Mouse (Mus musculus): ENCODE data around the gene Apopt1.
"Not testable (repeated sequence)": the region's sequence is repeated elsewhere in the genome, so short reads cannot be mapped to it uniquely, and the experiment has no call there.

Gene Apopt1

GRCm38 (mm10) chr12:111712476-111712875 is 585 bp upstream of the Apopt1 start:
- no peak for DNase-seq

- DNase-seq = not testable (repeated sequence)
Observed at GRCm38 (mm10) chr12:111713880-111714279, 819 bp downstream of the Apopt1 start.

DNA sequence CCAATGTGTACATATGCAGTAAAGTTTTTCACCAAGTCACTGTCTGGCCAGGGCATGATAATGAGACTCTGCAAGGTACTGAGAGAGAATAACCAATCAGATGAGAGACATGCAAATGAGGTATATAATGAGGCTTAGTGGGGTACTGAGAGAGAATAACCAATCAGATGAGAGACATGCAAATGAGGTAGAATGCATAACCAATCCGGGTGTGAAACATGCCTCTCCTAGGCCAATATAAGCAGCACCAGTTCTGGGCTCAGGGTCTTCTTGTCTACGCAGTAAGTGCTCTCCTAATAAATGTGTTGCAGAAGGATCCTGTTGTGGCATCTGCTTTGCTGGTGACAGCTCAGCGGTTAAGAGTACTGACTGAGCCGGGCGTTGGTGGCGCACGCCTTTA is 3.4 kb downstream of the Apopt1 start:
- DNase-seq = no peak

GRCm38 (mm10) chr12:111718656-111719055 is 5.6 kb downstream of the Apopt1 start:
- no peak for DNase-seq

GRCm38 (mm10) chr12:111720222-111720621 is 7.2 kb downstream of the Apopt1 start:
- no peak for DNase-seq

GRCm38 (mm10) chr12:111722654-111723053 is 9.6 kb downstream of the Apopt1 start:
- peak; percentile 34 for DNase-seq

- no peak for DNase-seq
Observed at GRCm38 (mm10) chr12:111724638-111725337, 11.7 kb downstream of the Apopt1 start.

- DNase-seq = no peak
Observed at GRCm38 (mm10) chr12:111725338-111726121, 12.5 kb downstream of the Apopt1 start.

- DNase-seq = no peak
Observed at GRCm38 (mm10) chr12:111726122-111726463, 13.0 kb downstream of the Apopt1 start.

GRCm38 (mm10) chr12:111727956-111728355 is 14.9 kb downstream of the Apopt1 start:
- no peak for DNase-seq

GRCm38 (mm10) chr12:111731822-111732807 is 19.1 kb downstream of the Apopt1 start:
- peak; percentile 87 for DNase-seq

DNA sequence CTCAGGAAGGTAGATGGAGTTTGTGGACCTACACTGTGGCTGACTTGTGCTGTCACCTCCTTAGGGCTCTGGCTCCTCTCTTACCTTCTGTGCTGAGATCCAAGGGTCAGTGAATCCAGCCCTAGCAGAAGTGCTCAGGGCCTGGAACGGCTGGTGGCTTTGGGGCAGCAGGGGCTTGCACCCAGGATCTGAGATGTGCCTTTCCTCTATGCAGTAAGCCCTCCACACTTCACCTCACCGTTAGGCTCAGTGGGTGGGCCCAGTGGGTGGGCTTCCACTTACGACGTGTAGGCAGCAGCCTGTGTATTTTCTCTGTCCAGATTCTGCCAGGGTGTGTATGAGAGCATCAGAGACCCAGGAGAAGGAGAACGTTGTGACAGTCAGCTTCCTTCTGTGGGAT is 19.9 kb downstream of the Apopt1 start:
- no peak for DNase-seq

DNA sequence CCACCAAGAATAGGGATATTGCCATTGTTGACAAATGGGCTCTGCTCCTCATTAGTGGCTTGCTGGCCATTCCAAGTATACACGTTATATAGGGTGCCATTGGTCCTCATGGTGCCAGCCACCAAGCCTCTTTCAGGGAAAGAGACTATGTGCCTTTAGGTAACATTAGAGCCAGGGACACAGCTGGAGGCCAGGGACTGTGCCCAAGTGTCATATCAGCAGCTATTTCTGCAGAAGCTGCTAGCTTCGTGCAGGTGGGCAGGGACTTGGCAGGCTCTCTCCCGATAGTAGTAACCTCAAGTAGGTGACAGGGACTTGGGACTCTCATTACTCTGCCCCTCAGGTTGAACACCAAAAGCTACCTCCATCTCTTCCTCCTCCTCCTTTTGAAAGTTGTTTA is 21.9 kb downstream of the Apopt1 start:
- DNase-seq = no peak

- not testable (repeated sequence) for DNase-seq
Observed at GRCm38 (mm10) chr12:111736676-111737075, 23.6 kb downstream of the Apopt1 start.

DNA sequence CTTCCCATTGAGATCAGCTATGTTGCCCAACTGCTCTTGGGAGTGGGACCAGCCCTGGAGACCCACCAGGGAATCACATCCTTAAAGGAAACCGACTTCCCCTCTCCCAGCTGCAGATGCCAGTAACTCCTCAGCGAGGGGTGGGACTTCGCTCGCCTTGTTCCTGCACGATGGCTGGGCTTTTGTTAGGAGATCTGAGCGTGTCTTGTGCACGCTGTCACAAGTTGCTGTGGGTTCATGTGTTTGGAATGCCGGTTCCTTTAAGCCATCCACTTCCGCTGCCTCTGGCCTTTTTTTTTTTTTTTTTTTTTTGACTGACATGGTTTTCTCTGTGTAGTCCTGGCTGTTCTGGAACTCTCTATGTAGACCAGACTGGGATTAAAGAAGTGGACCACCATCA is 24.3 kb downstream of the Apopt1 start:
- DNase-seq = no peak

DNA sequence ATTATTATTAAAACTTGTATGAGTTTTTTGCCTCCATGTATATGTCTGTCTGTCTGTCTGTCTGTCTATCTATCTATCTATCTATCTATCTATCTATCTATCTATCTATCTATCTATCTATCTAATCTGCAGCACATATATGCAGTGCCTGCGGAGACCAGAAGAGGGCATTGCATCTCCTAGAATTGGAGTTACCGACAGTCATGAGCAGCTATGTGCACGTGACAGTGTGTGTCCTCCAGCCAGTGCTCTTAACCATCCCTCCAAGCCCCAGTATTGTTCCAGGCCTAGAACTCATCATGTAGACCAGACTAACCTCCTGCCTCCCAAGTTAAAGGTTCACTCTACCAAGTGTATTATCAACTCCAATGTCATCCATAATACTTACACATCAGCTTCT is 25.7 kb downstream of the Apopt1 start:
- DNase-seq = peak; percentile 39

DNA sequence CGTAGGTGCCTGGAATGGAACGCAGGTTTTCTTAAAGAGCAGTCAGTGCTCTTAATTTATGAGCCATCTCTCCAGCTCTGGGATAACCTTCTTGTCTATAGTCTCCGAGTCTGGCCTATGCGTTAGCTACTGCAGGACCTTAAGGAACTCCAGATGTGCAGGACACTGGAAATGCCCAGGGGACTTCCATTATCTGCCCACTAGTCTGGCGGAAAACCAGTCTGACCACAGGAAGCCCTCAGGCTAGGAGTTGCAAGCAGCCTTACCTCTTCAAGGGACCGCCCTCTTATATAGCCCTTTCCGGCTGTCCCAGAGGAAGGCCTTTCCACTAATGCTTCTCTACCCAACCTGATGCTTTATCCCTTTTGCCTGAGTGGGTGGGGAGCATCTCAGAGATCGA is 28.3 kb downstream of the Apopt1 start:
- no peak for DNase-seq

- no peak for DNase-seq
Observed at GRCm38 (mm10) chr12:111743419-111743818, 30.4 kb downstream of the Apopt1 start.

DNA sequence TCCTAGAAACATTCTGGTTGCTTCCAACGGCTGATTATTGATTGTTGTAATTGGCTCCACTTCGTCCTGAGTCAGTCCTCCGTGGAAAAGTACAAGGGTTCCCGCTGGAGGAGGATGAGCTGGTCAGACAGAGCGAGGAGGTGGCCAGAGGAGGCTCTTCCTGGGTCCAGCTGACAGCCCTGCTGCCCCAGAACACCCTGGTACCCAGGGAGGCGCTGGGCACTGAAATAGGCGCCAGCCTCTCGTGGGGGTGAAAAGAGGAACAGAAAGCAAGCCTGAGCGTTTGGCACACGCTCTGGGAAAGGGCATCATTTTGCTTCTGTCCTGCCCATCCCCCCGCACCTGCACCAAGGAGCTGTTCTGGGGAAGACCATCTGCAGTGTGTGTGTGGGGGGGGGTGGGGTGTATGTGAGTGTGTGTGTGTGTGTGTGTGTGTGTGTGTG is 30.9 kb downstream of the Apopt1 start:
- no peak for DNase-seq

DNA sequence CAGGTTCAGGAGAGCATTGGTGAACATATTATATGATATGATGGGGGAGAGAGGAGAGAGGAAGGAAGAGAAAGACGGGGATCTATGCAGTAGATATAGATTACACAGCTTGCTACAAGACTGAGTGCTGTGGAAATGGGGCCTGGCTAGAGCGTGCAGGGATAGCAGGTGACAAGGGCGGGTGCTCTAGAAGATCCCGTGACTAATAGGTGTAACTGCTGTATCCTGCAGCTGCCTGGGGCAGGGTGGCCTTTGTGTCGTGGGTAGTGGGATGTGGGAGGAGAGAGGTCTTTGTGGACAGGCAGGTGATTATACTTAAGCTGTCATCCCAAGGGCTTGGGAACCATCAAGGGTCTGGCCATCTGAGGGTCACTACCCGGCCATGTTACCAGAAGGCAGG is 32.2 kb downstream of the Apopt1 start:
- no peak for DNase-seq

GRCm38 (mm10) chr12:111746091-111746490 is 33.0 kb downstream of the Apopt1 start:
- peak; percentile 68 for DNase-seq

DNA sequence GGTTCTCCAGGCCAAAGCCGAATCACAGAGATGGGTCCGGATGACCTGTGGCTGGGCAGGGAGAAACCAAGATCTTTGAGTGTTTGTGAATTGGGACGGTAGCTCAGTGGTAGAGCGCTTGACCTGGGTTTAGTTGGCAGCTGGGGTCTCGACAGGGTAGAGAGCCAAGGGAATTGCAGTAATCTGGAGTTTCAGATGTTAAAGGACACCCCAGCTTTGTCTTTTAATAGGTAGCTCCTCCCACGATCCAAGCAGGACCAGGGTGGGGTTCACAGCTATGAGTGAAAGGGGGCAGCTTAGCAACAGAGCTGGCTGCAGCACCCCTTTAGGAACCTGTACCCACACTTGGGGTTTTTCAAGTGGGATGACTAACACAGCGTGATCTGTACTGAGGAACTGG is 34.4 kb downstream of the Apopt1 start:
- DNase-seq = no peak

DNA sequence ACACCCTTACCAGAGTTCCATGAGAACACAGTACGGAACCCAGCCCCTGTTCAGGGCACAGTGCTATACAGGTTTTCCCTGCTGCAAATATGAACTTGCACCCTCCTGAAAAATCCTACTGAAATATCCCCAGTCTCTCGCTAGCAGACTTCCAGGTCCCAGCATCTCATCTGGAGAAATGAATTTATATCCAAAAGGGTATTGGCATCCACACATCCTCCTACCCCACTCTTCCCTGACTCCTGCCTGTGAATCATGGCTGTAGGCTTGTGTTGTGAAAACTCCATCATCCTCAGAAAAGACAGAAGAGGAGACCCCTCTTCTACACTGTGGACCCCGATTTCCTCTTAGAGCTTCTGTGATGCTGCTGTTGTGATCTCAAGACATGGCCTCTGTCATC is 37.7 kb downstream of the Apopt1 start:
- DNase-seq = no peak
